Mouse (Mus musculus) heart, embryonic 16.5 days (tissue): ENCODE data around the gene Cntnap5c. TPM values are rescaled to one million over a fixed set of nuclear protein-coding genes. Genes with fewer than 3 reads are reported as not detected.

ENCODE experiments used
- ATAC-seq: fragments of 200-750 bp; cut with Nextera tagmentation; replicated peaks from 2 replicates; pipeline ENCODE4 v1.8.0; 2017; ENCODE audit warnings: moderate number of reproducible peaks; ENCODE audit not compliant: insufficient read depth, low FRiP score; ENCODE audit errors: extremely low read depth
- H3K27ac ChIP-seq: fragments of 300-500 bp; sonication (generic); 2 replicates; pipeline ENCODE4 v1.5.1; 2014; ENCODE audit warnings: mild to moderate bottlenecking, low read length, control low read depth, moderate library complexity
- H3K27me3 ChIP-seq: fragments of 300-500 bp; sonication (generic); 2 replicates; pipeline ENCODE4 v1.6.1; 2014; ENCODE audit warnings: low read length, mixed read lengths; ENCODE audit not compliant: control insufficient read depth, insufficient read depth
- H3K36me3 ChIP-seq: fragments of 300-500 bp; sonication (generic); 2 replicates; pipeline ENCODE4 v1.6.1; 2014; ENCODE audit not compliant: control insufficient read depth, insufficient read depth
- H3K4me1 ChIP-seq: fragments of 300-500 bp; sonication (generic); 2 replicates; pipeline ENCODE4 v1.6.1; 2014; ENCODE audit warnings: low read length, mixed read lengths; ENCODE audit not compliant: control insufficient read depth, insufficient read depth
- H3K4me2 ChIP-seq: fragments of 300-500 bp; sonication (generic); 2 replicates; pipeline ENCODE4 v1.6.1; 2014; ENCODE audit warnings: low read depth, mild to moderate bottlenecking, control low read depth, low read length
- H3K4me3 ChIP-seq: fragments of 300-500 bp; sonication (generic); 2 replicates; pipeline ENCODE4 v1.5.1; 2014; ENCODE audit warnings: mild to moderate bottlenecking, control low read depth, low read length
- H3K9ac ChIP-seq: fragments of 300-500 bp; sonication (generic); 2 replicates; pipeline ENCODE4 v1.6.1; 2014; ENCODE audit warnings: low read length, control low read depth
- H3K9me3 ChIP-seq: fragments of 300-500 bp; sonication (generic); replicated peaks from 2 replicates; pipeline ENCODE4 v1.6.1; 2016; ENCODE audit warnings: low read length; ENCODE audit not compliant: control insufficient read depth
- WGBS: fragments of 180-500 bp; shearing (Covaris S2); extraction: QIAGEN DNeasy Blood & Tissue Kit; methylation state at CpG from one replicate; pipeline ENCODE4 v1.1.7; 2014; 5-methylcytosine and 5-hydroxymethylcytosine counted together
- polyA plus RNA-seq: library from polyadenylated mRNA; unstranded; fragments of >200 nt; fragmentation: Nextera tagmentation; extraction: Ambion mirVana; gene quantifications from 2 replicates; pipeline ENCODE4 v1.2.1, GENCODE M21; 2015

The Cntnap5c gene
- polyA plus RNA-seq: not detected in 2 replicates

GRCm38 (mm10) chr17:57768622-57769610 lies at the start of gene Cntnap5c:
Cntnap5c (plus strand) TSS chr17:57769570.
- WGBS: 20% methylated on average over 26 of the region's 26 CpGs
- Histone ChIP-seq H3K9ac (no peak within 1 kb of the TSS), H3K9me3 (no peaks in the 10 kb centered on the region)

GRCm38 (mm10) chr17:57742119-57742518 lies 27.3 kb upstream of the Cntnap5c start, which contains the start of gene Gm21834:
Gm21834 (minus strand) TSS chr17:57742219.
- 69% methylated on average over 5 of the region's 5 CpGs for WGBS
- H3K4me1 ChIP-seq: no peaks in the 10 kb centered on the region
- H3K9ac ChIP-seq: no peak within 1 kb of the TSS
- no peak within 1 kb of the TSS for H3K4me3 ChIP-seq
- no peaks in the 10 kb centered on the region for H3K27me3 ChIP-seq
- no peak within 1 kb of the TSS for H3K4me2 ChIP-seq
- no peak within 1 kb of the TSS for H3K27ac ChIP-seq
- ATAC-seq: no peak
- H3K36me3 ChIP-seq: no peaks in the 10 kb centered on the region
- peaks cover 6% of the 10 kb centered on the region; the same call in 1 of the 2 replicates for H3K9me3 ChIP-seq

More at GRCm38 (mm10) chr17:57768622-57769610, at the start of gene Cntnap5c:
- no peaks in the 10 kb centered on the region for H3K4me1 ChIP-seq
- no peak for ATAC-seq
- H3K36me3 ChIP-seq: no peaks in the 10 kb centered on the region
- no peaks in the 10 kb centered on the region for H3K27me3 ChIP-seq
- H3K4me3 ChIP-seq: no peak within 1 kb of the TSS
- no peak within 1 kb of the TSS for H3K27ac ChIP-seq
- no peak within 1 kb of the TSS for H3K4me2 ChIP-seq

GRCm38 (mm10) chr17:57758033-57758432 lies 11.3 kb upstream of the Cntnap5c start:
- no peak for ATAC-seq
- 46% methylated on average over 1 of the region's 1 CpGs for WGBS
- H3K36me3 ChIP-seq: no peaks in the 10 kb centered on the region
- H3K9me3 ChIP-seq: no peaks in the 10 kb centered on the region
- H3K4me3 ChIP-seq: no peak overlapping the region
- H3K4me1 ChIP-seq: no peaks in the 10 kb centered on the region
- H3K27ac ChIP-seq: no peak overlapping the region
- H3K27me3 ChIP-seq: no peaks in the 10 kb centered on the region
- H3K4me2 ChIP-seq: no peak overlapping the region
- H3K9ac ChIP-seq: no peak overlapping the region

- no peak for ATAC-seq
- Histone ChIP-seq H3K36me3 (no peaks in the 10 kb centered on the region), H3K4me2 (no peak overlapping the region), H3K27ac (no peak overlapping the region), H3K4me1 (no peaks in the 10 kb centered on the region), H3K4me3 (no peak overlapping the region), H3K9me3 (no peaks in the 10 kb centered on the region), H3K27me3 (no peaks in the 10 kb centered on the region), H3K9ac (no peak overlapping the region)
Measured at GRCm38 (mm10) chr17:57767306-57767705, 2.1 kb upstream of the Cntnap5c start.

GRCm38 (mm10) chr17:57770904-57771303 lies 1.5 kb downstream of the Cntnap5c start:
- no peaks in the 10 kb centered on the region for H3K4me1 ChIP-seq
- no peak overlapping the region for H3K9ac ChIP-seq
- ATAC-seq: no peak
- H3K4me3 ChIP-seq: no peak overlapping the region
- H3K27me3 ChIP-seq: no peaks in the 10 kb centered on the region
- 19% methylated on average over 4 of the region's 4 CpGs for WGBS
- H3K4me2 ChIP-seq: no peak overlapping the region
- H3K9me3 ChIP-seq: no peaks in the 10 kb centered on the region
- no peaks in the 10 kb centered on the region for H3K36me3 ChIP-seq
- no peak overlapping the region for H3K27ac ChIP-seq

GRCm38 (mm10) chr17:57788161-57788799 lies 18.9 kb downstream of the Cntnap5c start:
- no peaks in the 10 kb centered on the region for H3K27me3 ChIP-seq
- no peaks in the 10 kb centered on the region for H3K9me3 ChIP-seq
- no peak overlapping the region for H3K9ac ChIP-seq
- H3K4me3 ChIP-seq: no peak overlapping the region
- H3K27ac ChIP-seq: no peak overlapping the region
- no peaks in the 10 kb centered on the region for H3K36me3 ChIP-seq
- no peak for ATAC-seq
- H3K4me1 ChIP-seq: no peaks in the 10 kb centered on the region
- WGBS: 85% methylated on average over 1 of the region's 1 CpGs
- no peak overlapping the region for H3K4me2 ChIP-seq

GRCm38 (mm10) chr17:57795408-57795807 lies 26.0 kb downstream of the Cntnap5c start:
- no peak for ATAC-seq
- no peaks in the 10 kb centered on the region for H3K27me3 ChIP-seq
- no peaks in the 10 kb centered on the region for H3K9me3 ChIP-seq
- no peak overlapping the region for H3K4me2 ChIP-seq
- no peak overlapping the region for H3K4me3 ChIP-seq
- H3K27ac ChIP-seq: no peak overlapping the region
- no peaks in the 10 kb centered on the region for H3K36me3 ChIP-seq
- 69% methylated on average over 3 of the region's 3 CpGs for WGBS
- no peak overlapping the region for H3K9ac ChIP-seq
- H3K4me1 ChIP-seq: no peaks in the 10 kb centered on the region

- Histone ChIP-seq H3K27ac (no peak overlapping the region), H3K4me1 (no peaks in the 10 kb centered on the region), H3K36me3 (no peaks in the 10 kb centered on the region), H3K9me3 (no peaks in the 10 kb centered on the region), H3K4me2 (no peak overlapping the region), H3K9ac (no peak overlapping the region), H3K27me3 (no peaks in the 10 kb centered on the region), H3K4me3 (no peak overlapping the region)
- ATAC-seq: no peak
- 56% methylated on average over 3 of the region's 3 CpGs for WGBS
Measured at GRCm38 (mm10) chr17:57796668-57797311, 27.4 kb downstream of the Cntnap5c start.
